Mouse (Mus musculus): Measurements from ENCODE around the gene Dhx33. TPM values are rescaled to one million over a fixed set of nuclear protein-coding genes. Genes with fewer than 3 reads are reported as not detected.

The Dhx33 gene
- 6.8 TPM for polyA plus RNA-seq (2015; fragmentation: Illumina TruSeq; extraction: RNeasy Lipid Tissue Mini Kit (QIAGEN cat#74804); ENCODE audit: insufficient read depth, low read depth, low replicate concordance)

DNA sequence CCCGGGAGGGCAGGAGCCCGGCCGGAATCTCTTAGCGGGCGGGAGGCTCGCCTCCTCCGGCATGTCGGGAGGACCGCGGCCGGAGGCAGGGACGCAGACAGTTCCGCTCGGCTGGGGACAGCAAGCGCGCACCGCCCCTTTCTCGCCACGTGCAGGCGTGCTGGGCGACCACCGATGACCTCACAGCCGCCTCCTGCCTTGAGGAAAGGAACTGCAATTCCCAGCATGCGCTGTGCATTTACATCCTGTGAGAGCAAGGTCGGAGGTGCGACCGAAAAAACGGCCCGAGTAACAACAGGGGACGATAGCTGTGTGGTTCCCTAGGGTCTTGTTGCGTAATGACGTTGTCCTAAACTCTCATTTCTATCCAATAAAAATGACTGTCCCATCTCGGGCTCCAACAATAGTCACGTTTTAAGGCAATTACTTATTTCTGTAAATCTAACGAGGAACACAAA, at the start of gene Dhx33:
Gene Dhx33, minus strand, starts transcription at position 122 of the 458 bp plus-strand sequence.

DNA sequence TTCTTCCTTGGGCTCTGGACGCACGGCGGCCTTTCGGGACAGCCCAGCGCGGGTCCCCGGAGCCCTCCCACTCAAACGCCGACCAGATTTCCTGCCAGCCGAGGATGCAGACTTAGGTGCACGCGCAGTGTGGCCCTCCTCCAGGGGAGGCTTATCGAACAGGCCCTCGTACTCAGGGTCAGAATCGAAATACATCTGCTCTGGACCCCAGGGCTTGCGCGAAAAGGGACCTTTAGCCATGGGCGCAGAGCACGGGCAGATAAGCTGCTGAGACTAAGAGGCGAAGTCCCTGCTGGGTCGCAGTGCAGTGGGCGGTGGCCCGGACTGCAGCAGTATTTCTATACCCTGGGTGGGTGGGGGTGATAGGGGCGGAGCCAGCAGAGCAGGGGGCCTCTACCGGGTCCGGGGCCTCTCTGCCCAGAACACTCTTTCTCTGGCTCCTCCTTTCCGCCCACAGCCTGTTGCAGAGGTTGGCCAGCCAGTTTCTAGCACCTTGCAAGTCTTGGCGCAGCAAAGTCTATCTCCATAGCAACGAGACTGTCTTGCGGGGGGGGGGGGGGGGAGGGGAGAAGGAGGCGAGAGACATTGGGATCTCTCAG, 29.0 kb upstream of the Dhx33 start, which contains the start of gene 6330403K07Rik:
Gene 6330403K07Rik, minus strand, starts transcription at position 351 of the 599 bp plus-strand sequence.

DNA sequence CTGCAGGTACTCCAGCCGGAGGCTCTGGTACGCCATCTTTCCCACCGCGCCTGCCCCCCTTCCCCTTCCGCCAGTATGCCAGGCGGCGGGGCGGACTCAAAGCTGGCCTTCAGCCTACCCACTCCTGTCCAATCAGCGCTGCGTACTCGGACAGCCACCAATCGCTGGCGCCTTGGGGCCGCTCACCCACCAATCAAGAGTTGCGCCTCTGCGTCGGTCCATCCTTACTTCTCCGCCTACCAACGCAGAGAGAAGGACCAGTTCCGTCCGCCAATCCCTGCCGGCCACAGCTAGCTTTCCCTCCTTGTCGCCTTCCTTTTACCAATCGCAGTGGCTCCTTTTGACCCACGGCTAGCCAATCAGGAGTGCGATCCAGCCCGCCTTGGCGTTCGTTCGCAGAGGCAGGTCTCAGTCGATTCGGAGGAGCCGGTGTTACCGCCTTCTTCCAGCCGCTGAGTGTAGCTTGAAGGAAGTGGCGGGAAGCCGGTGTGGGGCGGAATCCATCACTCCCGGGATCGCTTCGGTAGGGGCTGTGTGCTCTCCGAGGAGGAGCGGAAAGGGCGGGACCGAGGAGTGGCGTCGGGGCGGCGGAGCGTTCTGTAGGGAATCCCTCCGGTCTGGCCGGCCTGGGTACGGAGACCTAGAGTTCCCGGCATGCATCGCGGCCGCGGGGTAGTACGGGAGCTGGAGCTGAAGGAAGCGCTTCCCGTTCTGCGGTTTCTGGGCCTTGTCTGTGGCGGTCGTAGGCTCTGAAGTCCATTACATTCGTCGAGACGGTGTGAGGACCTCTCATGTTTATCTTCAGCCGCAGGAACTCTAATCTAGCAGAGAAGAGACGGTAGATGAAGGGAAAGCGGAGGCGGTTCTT, 15.2 kb upstream of the Dhx33 start, which contains the start of the genes Mis12 and Derl2:
Gene Mis12, plus strand, starts transcription at position 411 of the 868 bp plus-strand sequence.
Gene Derl2, minus strand, starts transcription at position 641 of the 868 bp plus-strand sequence.

DNA sequence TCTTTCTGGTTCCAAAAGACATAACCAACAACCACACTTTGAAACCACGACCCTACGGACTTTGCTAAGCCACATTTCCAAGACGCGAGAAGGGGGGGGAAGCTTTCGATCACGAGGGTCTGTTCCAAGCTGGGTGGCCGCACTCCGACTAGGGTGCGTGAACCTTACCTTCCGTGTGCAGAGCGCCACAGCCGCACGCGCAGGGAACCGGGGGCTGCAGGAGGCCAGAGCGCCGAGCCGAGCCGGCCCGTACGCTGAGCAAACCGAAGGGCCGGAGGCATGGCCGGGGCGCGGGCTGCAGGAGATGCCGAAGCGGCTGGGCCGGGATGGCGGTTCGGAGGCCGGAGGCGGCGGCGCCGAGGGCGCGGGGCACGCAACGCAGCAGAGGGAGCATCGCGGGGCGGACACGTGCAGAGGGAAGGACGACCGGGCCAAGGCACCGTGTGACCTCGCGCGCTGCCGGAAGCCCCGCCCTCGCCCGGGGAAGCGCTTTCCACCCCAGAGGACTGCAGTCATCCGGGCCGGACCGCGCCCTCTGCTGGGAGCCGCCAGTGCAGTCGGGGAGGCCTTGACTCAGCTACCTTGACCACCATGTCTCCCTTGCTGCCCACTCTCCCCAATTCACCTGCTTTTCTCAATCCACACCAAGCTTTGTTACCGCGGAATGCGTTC, 21.5 kb downstream of the Dhx33 start, which contains the start of gene C1qbp:
Gene C1qbp, minus strand, starts transcription at position 470 of the 672 bp plus-strand sequence.

DNA sequence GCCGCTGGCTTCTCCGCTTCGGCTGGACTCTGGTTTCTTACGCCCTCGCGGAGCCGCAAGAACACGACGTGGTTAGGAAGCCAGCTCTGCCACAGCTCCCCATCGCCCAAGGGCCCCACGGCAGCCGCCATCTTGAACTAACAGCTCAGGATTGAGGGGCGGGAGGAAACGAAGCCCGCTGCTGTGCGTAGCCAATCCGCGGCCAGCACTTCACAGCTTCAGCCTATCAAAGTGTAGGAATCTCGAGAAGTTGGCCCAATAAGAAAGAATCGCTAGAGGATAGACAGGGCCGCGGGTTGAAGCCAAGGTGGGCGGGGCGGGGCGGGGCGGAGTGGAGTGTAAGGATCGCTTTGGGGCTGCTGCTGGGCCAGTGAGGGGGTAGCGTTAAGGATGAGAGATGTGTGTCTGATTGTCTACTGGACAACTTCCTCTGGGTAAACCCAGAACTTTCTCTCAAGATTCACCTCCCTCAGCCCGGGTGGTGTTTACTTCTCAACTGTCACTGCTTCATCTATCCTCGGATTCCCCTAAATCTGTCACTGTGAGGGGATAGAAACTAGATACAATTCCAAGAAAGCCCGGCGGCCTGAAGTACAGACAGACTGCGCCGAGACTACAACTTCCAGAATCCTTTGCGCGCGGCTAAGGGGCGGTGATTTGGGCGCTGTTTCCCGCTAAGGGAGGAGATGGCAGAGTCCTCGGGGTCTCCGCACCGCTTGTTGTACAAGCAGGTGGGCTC, 34.2 kb downstream of the Dhx33 start, which contains the start of the genes Nup88 and Rpain:
Gene Nup88, minus strand, starts transcription at position 153 of the 739 bp plus-strand sequence.
Gene Rpain, plus strand, starts transcription at position 393 of the 739 bp plus-strand sequence.

Other genes starting within 250 kb of the Dhx33 start
- gene Zfp3, start 240.2 kb downstream of the Dhx33 start, polyA plus RNA-seq (2015; fragmentation: Illumina TruSeq; extraction: RNeasy Lipid Tissue Mini Kit (QIAGEN cat#74804); ENCODE audit: insufficient read depth, low read depth, low replicate concordance): 1.4 TPM
- not detected for gene Scimp, start 191.9 kb downstream of the Dhx33 start, polyA plus RNA-seq (2015; fragmentation: Illumina TruSeq; extraction: RNeasy Lipid Tissue Mini Kit (QIAGEN cat#74804); ENCODE audit: insufficient read depth, low read depth, low replicate concordance)
- gene Rabep1, start 159.7 kb downstream of the Dhx33 start, polyA plus RNA-seq (2015; fragmentation: Illumina TruSeq; extraction: RNeasy Lipid Tissue Mini Kit (QIAGEN cat#74804); ENCODE audit: insufficient read depth, low read depth, low replicate concordance): 5.0 TPM
- 37.9 TPM for gene Nup88, start 34.5 kb downstream of the Dhx33 start, polyA plus RNA-seq (2015; fragmentation: Illumina TruSeq; extraction: RNeasy Lipid Tissue Mini Kit (QIAGEN cat#74804); ENCODE audit: insufficient read depth, low read depth, low replicate concordance)
- 18.2 TPM for gene Rpain, start 34.2 kb downstream of the Dhx33 start, polyA plus RNA-seq (2015; fragmentation: Illumina TruSeq; extraction: RNeasy Lipid Tissue Mini Kit (QIAGEN cat#74804); ENCODE audit: insufficient read depth, low read depth, low replicate concordance)
- 19.2 TPM for gene C1qbp, start 21.4 kb downstream of the Dhx33 start, polyA plus RNA-seq (2015; fragmentation: Illumina TruSeq; extraction: RNeasy Lipid Tissue Mini Kit (QIAGEN cat#74804); ENCODE audit: insufficient read depth, low read depth, low replicate concordance)
- 4.7 TPM for gene Mis12, start 15.2 kb upstream of the Dhx33 start, polyA plus RNA-seq (2015; fragmentation: Illumina TruSeq; extraction: RNeasy Lipid Tissue Mini Kit (QIAGEN cat#74804); ENCODE audit: insufficient read depth, low read depth, low replicate concordance)
- 8.7 TPM for gene Derl2, start 15.4 kb upstream of the Dhx33 start, polyA plus RNA-seq (2015; fragmentation: Illumina TruSeq; extraction: RNeasy Lipid Tissue Mini Kit (QIAGEN cat#74804); ENCODE audit: insufficient read depth, low read depth, low replicate concordance)
- not detected for gene 6330403K07Rik, start 29.1 kb upstream of the Dhx33 start, polyA plus RNA-seq (2015; fragmentation: Illumina TruSeq; extraction: RNeasy Lipid Tissue Mini Kit (QIAGEN cat#74804); ENCODE audit: insufficient read depth, low read depth, low replicate concordance)
- not detected for gene Nlrp1a, start 140.3 kb upstream of the Dhx33 start, polyA plus RNA-seq (2015; fragmentation: Illumina TruSeq; extraction: RNeasy Lipid Tissue Mini Kit (QIAGEN cat#74804); ENCODE audit: insufficient read depth, low read depth, low replicate concordance)
- gene Nlrp1b, start 226.3 kb upstream of the Dhx33 start, polyA plus RNA-seq (2015; fragmentation: Illumina TruSeq; extraction: RNeasy Lipid Tissue Mini Kit (QIAGEN cat#74804); ENCODE audit: insufficient read depth, low read depth, low replicate concordance): not detected

Measured in pancreas, adult 10 weeks (tissue).